Mouse (Mus musculus) forebrain, embryonic 10.5 days (tissue): ENCODE measurements at regions not wholly inside any gene's neighbourhood (a gene's known extent, or its start where the extent isn't known, plus 50 kb on each side); places are given as distances from the start of the nearest gene placed in this dataset.

Source experiments
- DNase-seq: peaks from one replicate; pipeline ENCODE4 v3.0.0-alpha.2; 2017; ENCODE audit warnings: low spot score; ENCODE audit errors: extremely low spot score
- H3K27ac ChIP-seq: fragments of 300-500 bp; sonication (generic); 2 replicates; pipeline ENCODE4 v1.5.1; 2016; ENCODE audit warnings: mild to moderate bottlenecking
- H3K27me3 ChIP-seq: fragments of 300-500 bp; sonication (generic); 2 replicates; pipeline ENCODE4 v1.6.1; 2016; ENCODE audit warnings: mild to moderate bottlenecking; ENCODE audit not compliant: poor library complexity, severe bottlenecking
- H3K36me3 ChIP-seq: fragments of 300-500 bp; sonication (generic); replicated peaks from 2 replicates; pipeline ENCODE4 v1.6.1; 2016; ENCODE audit warnings: mild to moderate bottlenecking, moderate library complexity
- H3K4me1 ChIP-seq: fragments of 300-500 bp; sonication (generic); 2 replicates; pipeline ENCODE4 v1.6.1; 2016
- H3K4me3 ChIP-seq: fragments of 300-500 bp; sonication (generic); 2 replicates; pipeline ENCODE4 v1.5.1; 2016; ENCODE audit warnings: mild to moderate bottlenecking, moderate library complexity
- H3K9me3 ChIP-seq: fragments of 300-500 bp; sonication (generic); 2 replicates; pipeline ENCODE4 v1.6.1; 2016; ENCODE audit warnings: mild to moderate bottlenecking, moderate library complexity
- WGBS: fragments of 180-500 bp; shearing (Covaris S2); methylation state at CpG from one replicate; pipeline ENCODE4 v1.1.7; 2016; 5-methylcytosine and 5-hydroxymethylcytosine counted together

DNA sequence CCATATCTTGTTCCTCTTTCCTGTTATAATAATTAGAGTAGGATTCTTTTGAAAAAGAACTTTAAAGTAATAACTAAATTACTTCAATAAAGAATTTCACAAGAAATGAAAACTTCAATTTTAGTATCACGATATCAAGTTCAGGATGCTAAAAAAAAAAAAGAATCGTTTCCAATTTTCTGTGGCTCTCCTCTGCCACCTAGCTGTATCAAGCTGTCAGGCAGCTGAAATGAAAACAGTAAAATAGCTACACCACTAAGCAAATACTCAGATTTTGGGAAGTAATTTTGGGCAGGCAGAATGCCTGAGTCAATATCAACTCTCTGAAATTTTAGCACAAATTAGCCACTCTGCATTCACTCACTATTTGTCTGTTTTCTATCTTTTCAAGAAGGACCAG lies 694.5 kb upstream of the Arrdc3 start:
- H3K27ac ChIP-seq, result no peak overlapping the region
- no peak for DNase-seq
- no peaks in the 10 kb centered on the region for H3K9me3 ChIP-seq
- H3K27me3 ChIP-seq, result no peaks in the 10 kb centered on the region
- H3K4me1 ChIP-seq, result no peaks in the 10 kb centered on the region
- H3K36me3 ChIP-seq, result no peaks in the 10 kb centered on the region
- 94% methylated on average over 2 of the region's 2 CpGs for WGBS
- H3K4me3 ChIP-seq, result no peak overlapping the region

DNA sequence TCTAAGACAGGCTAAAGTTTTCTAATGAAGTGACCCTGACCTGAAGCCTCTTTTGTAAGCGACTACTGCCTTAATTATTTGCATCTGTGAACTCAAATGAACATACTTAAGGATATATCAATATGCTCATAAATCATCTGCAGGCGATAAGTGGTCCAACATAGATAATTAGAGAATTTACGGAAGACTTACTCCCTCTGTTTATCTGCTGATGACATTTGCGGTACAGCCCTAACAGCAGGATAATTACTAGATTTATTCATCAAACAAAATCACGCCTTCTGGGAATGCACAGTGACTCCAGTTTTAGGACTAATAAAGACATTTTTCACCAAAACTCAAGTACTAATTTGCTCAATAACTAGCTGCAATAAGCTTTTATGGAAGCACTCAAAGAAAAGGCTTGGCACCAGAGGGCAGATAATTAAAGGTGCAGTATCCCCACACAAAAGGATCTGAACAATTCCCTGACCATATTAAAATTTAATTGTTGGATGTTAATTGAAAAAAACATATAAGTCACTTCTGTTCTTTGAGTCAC lies 688.0 kb upstream of the Arrdc3 start:
- 54% methylated on average over 5 of the region's 5 CpGs for WGBS
- no peak for DNase-seq
- Histone ChIP-seq H3K27me3 (no peaks in the 10 kb centered on the region; the same call in 1 of the 2 replicates), H3K36me3 (no peaks in the 10 kb centered on the region), H3K4me3 (no peak overlapping the region), H3K9me3 (no peaks in the 10 kb centered on the region), H3K27ac (no peak overlapping the region), H3K4me1 (peaks cover 6% of the 10 kb centered on the region; the same call in 1 of the 2 replicates)

DNA sequence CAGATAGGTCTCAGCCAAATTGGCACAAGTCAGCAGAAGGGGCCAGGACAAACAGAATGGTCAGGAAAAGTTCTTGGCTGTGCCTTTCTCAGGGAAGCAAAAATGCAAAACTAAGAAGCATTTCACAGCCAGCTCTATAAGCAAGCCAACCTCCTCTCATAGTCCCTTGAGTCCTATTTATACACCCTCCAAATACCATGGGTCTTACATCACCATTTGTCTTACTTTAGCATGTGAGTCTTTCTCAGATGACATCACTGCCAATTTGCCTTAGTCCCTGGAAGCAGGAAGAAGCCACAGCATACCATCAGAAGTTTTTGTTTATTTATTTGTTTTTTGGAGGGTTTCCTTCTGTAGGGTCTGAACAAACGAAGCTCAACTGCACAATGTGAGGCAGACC lies 659.1 kb upstream of the Arrdc3 start:
- no peak for DNase-seq
- no peaks in the 10 kb centered on the region for H3K4me1 ChIP-seq
- no peaks in the 10 kb centered on the region for H3K36me3 ChIP-seq
- H3K9me3 ChIP-seq, result no peaks in the 10 kb centered on the region
- H3K4me3 ChIP-seq, result no peak overlapping the region
- no peaks in the 10 kb centered on the region for H3K27me3 ChIP-seq
- 77% methylated on average over 1 of the region's 1 CpGs for WGBS
- no peak overlapping the region for H3K27ac ChIP-seq

DNA sequence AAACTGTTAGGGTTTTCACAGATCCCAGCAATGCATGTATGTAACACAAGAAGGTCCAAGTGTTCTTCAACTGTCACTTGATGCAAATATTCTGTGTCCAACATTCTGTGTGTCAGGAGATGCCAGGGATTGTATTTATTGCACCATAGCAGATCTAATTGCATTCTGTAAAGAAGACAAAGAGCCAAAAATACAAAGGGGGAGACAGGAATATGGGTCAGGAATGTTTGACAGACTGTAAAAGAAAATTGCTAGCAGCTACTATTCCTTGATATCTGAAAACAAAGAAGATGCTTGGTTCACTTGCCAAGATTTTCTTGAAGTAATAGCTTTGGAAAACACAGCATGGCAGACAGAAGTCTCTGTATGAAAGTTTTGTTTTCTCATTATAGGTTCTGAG lies 651.8 kb upstream of the Arrdc3 start:
- Histone ChIP-seq H3K27me3 (no peaks in the 10 kb centered on the region), H3K4me3 (no peak overlapping the region), H3K27ac (no peak overlapping the region), H3K4me1 (no peaks in the 10 kb centered on the region), H3K9me3 (no peaks in the 10 kb centered on the region), H3K36me3 (no peaks in the 10 kb centered on the region)
- DNase-seq, result no peak

DNA sequence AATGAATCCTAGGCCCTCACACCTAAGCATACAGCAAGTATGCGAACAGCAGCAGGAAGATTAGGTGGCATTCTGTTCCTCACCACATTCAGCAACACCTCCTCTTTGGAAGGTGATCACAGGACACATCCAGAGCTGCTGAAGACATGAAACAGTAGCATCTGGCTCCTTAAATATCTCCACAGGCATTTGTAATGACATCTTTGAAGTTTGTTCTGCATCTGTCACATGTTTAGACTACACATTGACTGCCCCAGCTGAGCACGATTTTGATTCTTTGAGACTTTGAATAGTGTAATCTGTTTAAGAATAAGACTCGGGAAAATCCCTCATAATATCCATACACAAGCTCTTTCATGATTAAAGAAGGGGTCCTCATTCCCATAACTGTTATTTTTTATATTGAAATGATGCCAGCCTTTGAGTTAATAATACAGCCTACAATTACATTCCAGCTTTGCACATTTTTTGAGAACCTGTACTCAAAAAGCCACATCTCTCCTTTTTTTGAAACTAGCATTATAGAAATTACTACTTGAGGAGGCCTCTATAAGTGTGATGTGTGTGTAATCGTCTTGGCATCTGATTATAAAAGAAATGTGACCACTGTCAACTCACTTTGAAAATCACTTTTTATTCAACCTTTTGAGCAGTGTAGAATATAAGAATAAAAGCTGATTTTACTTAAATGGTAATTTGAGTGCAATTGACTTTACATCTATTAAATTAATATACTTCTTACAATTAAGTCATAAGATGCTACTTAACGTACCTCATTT lies 647.7 kb upstream of the Arrdc3 start:
- H3K36me3 ChIP-seq, result no peaks in the 10 kb centered on the region
- no peaks in the 10 kb centered on the region for H3K4me1 ChIP-seq
- H3K9me3 ChIP-seq, result no peaks in the 10 kb centered on the region
- 86% methylated on average over 5 of the region's 5 CpGs for WGBS
- no peak overlapping the region for H3K4me3 ChIP-seq
- no peak for DNase-seq
- no peaks in the 10 kb centered on the region for H3K27me3 ChIP-seq
- H3K27ac ChIP-seq, result no peak overlapping the region

DNA sequence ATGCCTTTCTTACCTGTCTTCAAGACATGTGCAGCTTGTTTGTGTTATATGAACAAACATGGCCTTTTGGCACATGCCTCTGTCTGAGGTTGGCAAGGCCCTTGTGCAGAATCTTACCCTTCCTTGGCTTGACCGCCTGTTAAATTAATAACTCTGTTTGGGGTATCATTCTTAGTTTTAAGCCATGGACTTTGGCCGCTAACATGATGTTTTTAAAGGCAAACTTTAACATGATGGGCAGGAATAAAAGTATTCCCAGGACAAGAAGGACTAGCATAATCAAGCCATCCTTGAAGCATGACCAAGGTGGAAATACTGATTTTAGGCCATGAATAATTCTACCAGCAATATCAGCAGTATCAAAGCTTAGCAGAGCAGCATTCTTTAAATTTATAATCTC lies 620.4 kb upstream of the Arrdc3 start:
- no peak for DNase-seq
- no peak overlapping the region for H3K4me3 ChIP-seq
- no peaks in the 10 kb centered on the region for H3K27me3 ChIP-seq
- H3K9me3 ChIP-seq, result no peaks in the 10 kb centered on the region
- no peak overlapping the region for H3K27ac ChIP-seq
- H3K4me1 ChIP-seq, result no peaks in the 10 kb centered on the region
- WGBS, result 91% methylated on average over 2 of the region's 2 CpGs
- no peaks in the 10 kb centered on the region for H3K36me3 ChIP-seq

DNA sequence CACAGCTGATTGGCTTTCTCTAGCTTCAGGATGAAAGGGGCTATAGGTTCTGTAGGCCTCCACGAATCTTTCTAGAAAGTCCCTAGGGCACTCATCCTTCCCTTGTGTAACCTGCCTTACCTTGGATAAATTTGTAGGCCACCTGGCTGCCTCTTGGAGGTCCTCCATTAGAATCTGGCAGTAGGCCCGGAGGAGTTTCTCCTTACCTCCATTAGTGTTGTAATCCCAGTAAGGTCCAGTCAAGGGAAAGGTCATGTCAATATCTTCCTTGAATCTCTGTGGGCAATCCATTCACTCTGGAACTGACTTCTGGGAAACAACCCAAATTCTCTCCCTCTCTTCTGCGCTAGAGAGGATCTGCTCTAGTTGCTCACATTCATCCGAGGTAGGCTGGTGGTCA lies 616.1 kb upstream of the Arrdc3 start:
- Histone ChIP-seq H3K4me3 (no peak overlapping the region), H3K9me3 (no peaks in the 10 kb centered on the region), H3K36me3 (no peaks in the 10 kb centered on the region), H3K27ac (no peak overlapping the region), H3K27me3 (no peaks in the 10 kb centered on the region), H3K4me1 (no peaks in the 10 kb centered on the region)
- WGBS, result 93% methylated on average over 4 of the region's 4 CpGs
- DNase-seq, result no peak

DNA sequence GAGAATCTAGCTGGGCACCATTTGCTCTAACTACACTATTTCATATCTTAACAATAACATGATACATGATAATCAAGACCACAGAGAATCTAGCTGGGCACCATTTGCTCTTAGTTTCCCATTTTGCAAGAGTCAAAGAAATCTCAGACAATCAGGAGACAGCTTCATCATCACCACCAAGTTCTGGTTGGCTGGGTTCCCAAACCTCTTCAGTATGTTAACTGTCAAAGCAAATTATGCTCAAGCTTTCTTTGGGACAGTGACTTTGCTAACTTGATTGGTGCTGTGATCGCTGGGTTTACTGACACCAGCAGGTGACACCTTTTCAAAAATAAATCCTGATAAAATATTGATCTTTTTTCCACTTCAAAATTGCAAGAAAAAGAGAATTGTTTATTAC lies 609.2 kb upstream of the Arrdc3 start:
- H3K27ac ChIP-seq, result no peak overlapping the region
- no peaks in the 10 kb centered on the region for H3K27me3 ChIP-seq
- H3K9me3 ChIP-seq, result no peaks in the 10 kb centered on the region
- WGBS, result 84% methylated on average over 1 of the region's 1 CpGs
- no peaks in the 10 kb centered on the region for H3K4me1 ChIP-seq
- H3K36me3 ChIP-seq, result no peaks in the 10 kb centered on the region
- no peak overlapping the region for H3K4me3 ChIP-seq
- no peak for DNase-seq

DNA sequence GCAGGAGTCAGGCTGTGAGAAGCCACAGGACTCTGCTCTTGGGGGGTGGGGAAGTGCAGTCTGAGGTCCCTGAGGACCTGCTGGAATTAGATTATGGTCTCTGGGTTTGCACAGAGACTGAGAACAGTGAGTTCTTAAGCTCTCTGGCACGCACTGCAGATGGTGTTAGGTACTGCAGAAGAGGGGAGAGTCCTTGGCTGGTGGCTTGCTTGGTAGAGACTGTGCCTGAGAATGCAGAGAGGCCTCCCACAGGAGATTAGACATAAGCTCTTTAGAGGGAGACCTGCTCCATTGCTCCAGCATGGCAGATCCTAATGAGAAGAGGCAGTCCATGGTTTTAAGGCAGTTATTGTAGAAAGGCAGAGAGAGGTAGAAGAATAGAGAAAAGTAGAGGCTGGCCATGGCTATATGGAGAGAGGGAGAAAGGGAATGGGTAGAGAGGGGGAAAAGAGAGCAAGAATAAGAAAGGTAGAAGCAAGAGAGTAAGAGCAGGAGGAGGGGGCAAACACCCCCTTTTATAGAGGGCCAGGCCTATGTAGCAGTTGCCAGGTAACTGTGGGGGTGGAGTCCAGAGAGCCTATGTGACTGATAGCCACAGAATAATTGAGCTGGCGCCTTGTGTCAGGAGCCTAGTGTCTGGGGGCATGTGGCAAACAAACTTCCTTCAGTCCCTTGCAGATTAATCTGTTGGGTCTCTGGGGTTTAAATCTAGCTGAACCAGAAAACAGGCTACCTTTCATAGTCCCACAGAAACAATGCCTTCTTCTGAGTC lies 591.3 kb upstream of the Arrdc3 start:
- 52% methylated on average over 2 of the region's 2 CpGs for WGBS
- Histone ChIP-seq H3K9me3 (no peaks in the 10 kb centered on the region), H3K36me3 (no peaks in the 10 kb centered on the region), H3K27me3 (no peaks in the 10 kb centered on the region), H3K4me1 (peaks cover 12% of the 10 kb centered on the region), H3K27ac (peak overlapping the region; percentile 53; the same call in 1 of the 2 replicates), H3K4me3 (no peak overlapping the region)
- DNase-seq, result no peak

DNA sequence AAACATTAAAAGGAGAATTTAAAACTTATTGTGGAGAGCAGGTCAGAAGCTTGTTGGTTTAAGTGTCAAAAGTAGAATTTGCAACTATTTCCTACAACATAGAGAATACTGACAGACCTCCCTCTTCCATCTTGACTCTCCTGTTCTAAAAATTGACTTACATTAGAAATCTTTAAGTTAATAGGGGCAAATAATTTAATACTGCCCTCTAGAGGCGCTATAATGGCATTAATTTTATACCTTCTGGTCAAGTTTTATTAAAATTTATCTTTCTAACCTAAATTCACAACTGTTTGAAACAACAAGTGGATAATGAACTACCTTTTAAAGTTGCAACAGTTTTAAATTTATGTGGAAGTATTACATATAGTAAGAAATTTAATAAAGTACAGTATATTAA lies 587.5 kb upstream of the Arrdc3 start:
- Histone ChIP-seq H3K9me3 (no peaks in the 10 kb centered on the region), H3K27ac (no peak overlapping the region), H3K4me1 (peaks cover 9% of the 10 kb centered on the region), H3K36me3 (no peaks in the 10 kb centered on the region), H3K27me3 (no peaks in the 10 kb centered on the region), H3K4me3 (no peak overlapping the region)
- DNase-seq, result no peak
- WGBS, result 4% methylated on average over 1 of the region's 1 CpGs

DNA sequence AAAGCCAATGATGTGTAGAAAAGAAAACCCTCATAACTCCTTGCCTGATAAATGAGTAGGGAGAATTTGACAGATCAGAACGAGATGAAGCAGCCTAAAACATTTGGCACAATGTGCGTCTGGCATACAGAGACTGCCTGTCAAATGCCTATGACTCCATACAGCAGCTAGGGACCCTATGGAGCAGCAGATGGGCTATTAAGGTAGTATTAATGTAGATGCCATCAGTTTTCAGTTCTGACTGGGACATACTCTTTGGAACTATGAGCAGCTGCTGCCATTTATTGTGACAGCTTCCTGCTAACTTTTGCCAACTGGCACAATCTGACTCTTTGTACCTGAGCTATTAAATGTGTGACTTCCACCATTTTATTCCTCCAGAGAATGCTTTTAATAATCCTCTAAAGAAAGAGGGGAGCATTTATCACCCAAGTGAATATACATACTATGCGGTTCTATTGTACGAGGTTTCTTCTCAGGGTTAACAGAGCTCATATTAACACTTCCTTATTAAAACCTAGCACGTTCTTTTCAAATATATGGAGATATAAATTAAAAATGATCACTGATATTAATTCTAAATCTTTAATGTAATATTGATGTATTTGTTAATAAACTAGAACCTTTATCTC lies 549.0 kb upstream of the Arrdc3 start:
- H3K9me3 ChIP-seq, result no peaks in the 10 kb centered on the region
- WGBS, result 89% methylated on average over 5 of the region's 5 CpGs

DNA sequence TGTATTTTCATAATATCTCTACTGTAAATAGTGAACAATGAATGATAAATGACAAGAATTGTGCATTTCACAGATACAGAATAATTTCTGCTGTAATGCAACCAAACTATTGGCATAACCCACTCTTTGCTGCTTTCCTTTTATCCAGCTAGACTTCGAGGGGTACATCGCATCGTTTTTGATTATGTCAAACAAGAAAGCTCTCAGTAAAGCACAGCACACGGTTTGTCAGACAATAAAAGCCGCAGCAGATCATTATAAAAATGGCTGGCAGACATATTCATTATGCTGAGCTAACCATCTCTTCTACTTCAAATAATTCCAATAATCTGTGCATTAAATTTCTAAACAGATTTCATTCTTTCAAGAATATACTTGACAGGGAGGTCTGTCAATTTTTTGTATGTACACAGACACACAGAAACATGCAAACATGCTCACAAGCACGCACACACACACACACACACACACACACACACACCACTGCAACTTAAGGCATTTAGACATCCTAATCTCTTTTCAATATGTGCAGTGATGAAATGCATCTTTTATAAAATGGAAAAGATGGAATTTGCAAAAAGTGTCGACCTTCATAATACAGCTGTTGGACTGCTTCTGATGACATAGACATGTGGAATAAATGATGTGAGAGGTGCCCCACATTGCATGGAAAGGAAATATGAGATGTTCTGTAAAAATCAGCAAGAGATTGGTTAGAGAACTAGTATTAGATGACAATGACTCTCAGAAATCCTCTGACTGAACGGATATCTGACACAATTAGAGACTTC lies 548.1 kb upstream of the Arrdc3 start:
- DNase-seq, result no peak
- Histone ChIP-seq H3K4me3 (no peak overlapping the region), H3K9me3 (no peaks in the 10 kb centered on the region), H3K27ac (no peak overlapping the region), H3K27me3 (no peaks in the 10 kb centered on the region), H3K4me1 (peaks cover 11% of the 10 kb centered on the region; the same call in 1 of the 2 replicates), H3K36me3 (no peaks in the 10 kb centered on the region)
- WGBS, result 84% methylated on average over 8 of the region's 8 CpGs

More for the DNA sequence above, 549.0 kb upstream of the Arrdc3 start:
- no peak overlapping the region for H3K27ac ChIP-seq
- no peak for DNase-seq
- no peaks in the 10 kb centered on the region for H3K27me3 ChIP-seq
- H3K36me3 ChIP-seq, result no peaks in the 10 kb centered on the region
- peaks cover 11% of the 10 kb centered on the region; the same call in 1 of the 2 replicates for H3K4me1 ChIP-seq
- no peak overlapping the region for H3K4me3 ChIP-seq
